Mouse (Mus musculus) liver, adult 2 months (tissue): Measurements from ENCODE around the gene Vmn1r23. TPM values are rescaled to one million over a fixed set of nuclear protein-coding genes. Genes with fewer than 3 reads are reported as not detected.
"Not testable (repeated sequence)": the region's sequence is repeated elsewhere in the genome, so short reads cannot be mapped to it uniquely, and the experiment has no call there.

Experiments
- DNase-seq: peaks from one replicate; pipeline ENCODE4 v3.0.0-alpha.2; 2011; ENCODE audit warnings: low read depth, low spot score; ENCODE audit errors: extremely low read depth
- H3K27ac ChIP-seq: fragments of 200-500 bp; replicated peaks from 2 replicates; pipeline ENCODE4 v1.5.1; 2012; ENCODE audit warnings: low read depth, mild to moderate bottlenecking, control low read depth, inconsistent platforms, low read length; ENCODE audit not compliant: insufficient read depth
- H3K27me3 ChIP-seq: fragments of 200-500 bp; 2 replicates; pipeline ENCODE4 v1.6.1; 2012; ENCODE audit warnings: mild to moderate bottlenecking, moderate library complexity, low read length, inconsistent platforms; ENCODE audit not compliant: control insufficient read depth, insufficient read depth
- H3K36me3 ChIP-seq: fragments of 200-500 bp; 2 replicates; pipeline ENCODE4 v1.6.1; 2012; ENCODE audit warnings: low read length, inconsistent platforms; ENCODE audit not compliant: control insufficient read depth, insufficient read depth
- H3K4me1 ChIP-seq: fragments of 200-500 bp; 2 replicates; pipeline ENCODE4 v1.6.1; 2011; ENCODE audit warnings: low read length; ENCODE audit not compliant: control insufficient read depth, insufficient read depth
- H3K4me3 ChIP-seq: fragments of 200-500 bp; 2 replicates; pipeline ENCODE4 v1.5.1; 2011; ENCODE audit warnings: low read depth, mild to moderate bottlenecking, control low read depth, low read length, moderate library complexity; ENCODE audit not compliant: insufficient read depth
- H3K79me2 ChIP-seq: fragments of 200-500 bp; 2 replicates; pipeline ENCODE4 v1.6.1; 2012; ENCODE audit warnings: inconsistent platforms, mild to moderate bottlenecking, low read length, moderate library complexity; ENCODE audit not compliant: control insufficient read depth, insufficient read depth
- H3K9ac ChIP-seq: fragments of 200-500 bp; 2 replicates; pipeline ENCODE4 v1.6.1; 2012; ENCODE audit warnings: low read depth, mild to moderate bottlenecking, control low read depth, inconsistent platforms, low read length
- CTCF ChIP-seq: fragments of 200-500 bp; IDR thresholded peaks from 2 replicates; pipeline ENCODE4 v1.5.1; 2011; ENCODE audit warnings: low read depth, low read length, control low read depth
- POLR2A ChIP-seq: fragments of 200-500 bp; IDR thresholded peaks from 2 replicates; pipeline ENCODE4 v1.6.1; 2011; ENCODE audit warnings: low read length, control low read depth; ENCODE audit not compliant: insufficient read depth; ENCODE audit errors: extremely low read depth
- WGBS: fragments of 180-500 bp; shearing (Covaris S2); methylation state at CpG from one replicate; pipeline ENCODE4 v1.1.7; 2018; 5-methylcytosine and 5-hydroxymethylcytosine counted together
- polyA plus RNA-seq: library from polyadenylated mRNA; depleted of rRNA; stranded (reverse); fragments of >200 nt; gene quantifications from 2 replicates; pipeline ENCODE4 v1.2.3, GENCODE M21; 2012; rRNA removed
- total RNA-seq: library from RNA; depleted of rRNA; stranded (reverse); fragments of >200 nt; gene quantifications from 2 replicates; pipeline ENCODE4 v1.2.3, GENCODE M21; 2014; rRNA removed

Gene Vmn1r23
- total RNA-seq (not detected in 2 replicates), polyA plus RNA-seq (not detected in 2 replicates)

DNA sequence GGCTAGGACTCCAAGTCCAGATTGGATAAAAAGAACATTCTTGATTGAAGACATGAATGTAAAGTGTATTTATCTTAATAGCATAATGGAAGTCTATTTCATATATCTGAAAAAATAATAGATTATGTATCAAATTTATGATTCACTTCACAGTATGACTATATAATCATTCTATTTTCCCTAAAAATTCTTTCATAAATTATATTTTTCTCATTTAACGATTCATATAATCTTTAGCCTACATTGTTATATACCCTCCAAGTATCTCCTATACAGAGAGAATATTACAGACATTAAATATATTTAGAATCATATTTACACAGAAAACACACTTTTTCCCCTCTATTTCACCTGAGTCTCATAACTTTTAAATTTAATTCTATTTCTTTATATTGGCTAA is at the start of gene Vmn1r23:
Gene Vmn1r23 (minus strand): TSS at position 101 of the 400 bp plus-strand sequence.
- H3K36me3 ChIP-seq = no peaks in the 10 kb centered on the region
- H3K4me3 ChIP-seq = no peak within 1 kb of the TSS
- no peak within 1 kb of the TSS for H3K9ac ChIP-seq
- TF ChIP-seq POLR2A (no peak), CTCF (no peak)
- no peak for DNase-seq
- H3K27me3 ChIP-seq = no peaks in the 10 kb centered on the region
- 81% methylated on average over 1 of the region's 1 CpGs for WGBS
- no peak within 1 kb of the TSS for H3K27ac ChIP-seq
- no peaks in the 10 kb centered on the region for H3K79me2 ChIP-seq
- no peaks in the 10 kb centered on the region for H3K4me1 ChIP-seq

DNA sequence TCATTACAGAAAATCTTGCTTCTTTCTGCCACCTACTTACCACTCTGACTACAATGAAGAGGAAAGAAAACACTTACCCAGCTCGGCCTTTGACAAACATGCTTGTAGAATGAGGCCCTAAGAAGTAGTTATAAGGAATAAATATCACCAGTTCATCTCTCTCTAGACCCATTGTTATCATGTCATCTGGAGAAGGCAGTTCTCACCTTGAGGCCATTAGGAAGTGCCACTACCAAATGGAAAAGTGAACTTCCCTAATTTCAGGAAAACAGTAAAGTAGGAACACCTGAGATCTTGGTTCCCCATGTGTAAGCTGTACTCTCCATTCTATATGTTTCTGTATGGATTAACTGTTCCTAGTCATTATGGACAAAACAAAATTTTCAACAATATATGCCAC is 34.8 kb upstream of the Vmn1r23 start, which contains the start of gene Vmn1r24:
Gene Vmn1r24 (minus strand): TSS at position 101 of the 400 bp plus-strand sequence.
- not testable (repeated sequence) for H3K79me2 ChIP-seq, H3K36me3 ChIP-seq, H3K4me3 ChIP-seq, H3K4me1 ChIP-seq, H3K27me3 ChIP-seq, H3K9ac ChIP-seq, DNase-seq, H3K27ac ChIP-seq
- 71% methylated on average over 1 of the region's 1 CpGs for WGBS

DNA sequence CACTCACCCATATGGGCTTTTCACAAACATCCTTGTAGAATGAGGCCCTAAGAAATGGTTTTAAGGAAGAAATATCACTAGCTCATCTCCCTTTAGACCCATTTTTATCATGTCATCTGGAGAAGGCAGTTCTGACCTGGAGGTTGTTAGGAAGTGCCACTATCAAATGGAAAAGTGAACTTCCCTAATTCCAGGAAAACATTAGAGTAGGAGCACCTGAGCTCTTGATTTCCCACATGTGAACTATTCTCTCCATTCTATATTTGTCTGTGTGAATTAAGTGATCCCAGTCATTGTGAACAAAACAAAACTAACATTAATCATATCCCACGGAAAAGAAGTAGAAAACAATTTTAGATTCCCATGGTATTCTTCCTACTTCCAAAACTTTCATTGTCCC is 18.7 kb downstream of the Vmn1r23 start, which contains the start of gene Vmn1r22:
Gene Vmn1r22 (minus strand): TSS at position 101 of the 400 bp plus-strand sequence.
- H3K9ac ChIP-seq = no peak within 1 kb of the TSS
- H3K79me2 ChIP-seq = no peaks in the 10 kb centered on the region
- no peaks in the 10 kb centered on the region for H3K36me3 ChIP-seq
- TF ChIP-seq CTCF = no peak
- no peak for TF ChIP-seq POLR2A
- no peak within 1 kb of the TSS for H3K27ac ChIP-seq
- DNase-seq = no peak
- 60% methylated on average over 1 of the region's 1 CpGs for WGBS
- no peaks in the 10 kb centered on the region for H3K27me3 ChIP-seq
- no peaks in the 10 kb centered on the region for H3K4me1 ChIP-seq
- H3K4me3 ChIP-seq = no peak within 1 kb of the TSS

Other genes starting within 250 kb of the Vmn1r23 start
- gene Pyurf, start 234.8 kb downstream of the Vmn1r23 start, total RNA-seq = 20.3 and 20.9 TPM in 2 replicates
- gene Pyurf, start 234.8 kb downstream of the Vmn1r23 start, polyA plus RNA-seq = 16.1 and 20.5 TPM in 2 replicates
- gene Lancl2, start 224.3 kb downstream of the Vmn1r23 start, total RNA-seq = 7.5 and 7.7 TPM in 2 replicates
- gene Lancl2, start 224.3 kb downstream of the Vmn1r23 start, polyA plus RNA-seq = 1.5 and 3.2 TPM in 2 replicates
- 3.0 and 3.9 TPM in 2 replicates for gene Vopp1, start 101.7 kb downstream of the Vmn1r23 start, total RNA-seq
- 1.4 and 1.6 TPM in 2 replicates for gene Vopp1, start 101.7 kb downstream of the Vmn1r23 start, polyA plus RNA-seq
- gene Vmn1r21, start 76.5 kb downstream of the Vmn1r23 start, total RNA-seq = not detected in 2 replicates
- gene Vmn1r21, start 76.5 kb downstream of the Vmn1r23 start, polyA plus RNA-seq = not detected in 2 replicates
- not detected in 2 replicates for gene Vmn1r22, start 18.8 kb downstream of the Vmn1r23 start, total RNA-seq
- gene Vmn1r22, start 18.8 kb downstream of the Vmn1r23 start, polyA plus RNA-seq = not detected in 2 replicates
- gene Vmn1r24, start 34.7 kb upstream of the Vmn1r23 start, total RNA-seq = not detected in 2 replicates
- not detected in 2 replicates for gene Vmn1r24, start 34.7 kb upstream of the Vmn1r23 start, polyA plus RNA-seq
- gene Vmn1r25, start 54.0 kb upstream of the Vmn1r23 start, total RNA-seq = not detected in 2 replicates
- gene Vmn1r25, start 54.0 kb upstream of the Vmn1r23 start, polyA plus RNA-seq = not detected in 2 replicates
- gene Vmn1r26, start 88.3 kb upstream of the Vmn1r23 start, total RNA-seq = not detected in 2 replicates
- gene Vmn1r26, start 88.3 kb upstream of the Vmn1r23 start, polyA plus RNA-seq = not detected in 2 replicates